Mouse (Mus musculus) erythroblast, adult 5-6 weeks (primary cell): ENCODE results near the gene Ces1e. TPM values are rescaled to one million over a fixed set of nuclear protein-coding genes. Genes with fewer than 3 reads are reported as not detected.
"Not testable (repeated sequence)": the region's sequence is repeated elsewhere in the genome, so short reads cannot be mapped to it uniquely, and the experiment has no call there.

Source experiments
- ATAC-seq: replicated peaks from 2 replicates; pipeline ENCODE4 v1.8.0; 2016; ENCODE audit warnings: moderate number of reproducible peaks, mild to moderate bottlenecking, moderate TSS enrichment, inconsistent platforms; ENCODE audit not compliant: poor library complexity, low FRiP score, severe bottlenecking
- total RNA-seq, 2 experiments: library from RNA; stranded (forward) in 1 of 2; stranded (reverse) in 1 of 2; fragments of 150-400 nt in 1 of 2; fragments of 200-764, 138-1000 nt in 1 of 2; gene quantifications; 2 replicates each; pipeline versions ENCODE4 v1.2.3 to v1.2.4; 2015 to 2017; ENCODE audit warnings: low replicate concordance in 2 of 2

Ces1e gene
- total RNA-seq (2015; ENCODE audit: low replicate concordance): not detected in 2 replicates
- total RNA-seq (2017; ENCODE audit: low replicate concordance): not detected in 2 replicates

GRCm38 (mm10) chr8:93229446-93229845, at the start of gene Ces1e:
Ces1e (minus strand) TSS chr8:93229619.
- ATAC-seq: no peak

DNA sequence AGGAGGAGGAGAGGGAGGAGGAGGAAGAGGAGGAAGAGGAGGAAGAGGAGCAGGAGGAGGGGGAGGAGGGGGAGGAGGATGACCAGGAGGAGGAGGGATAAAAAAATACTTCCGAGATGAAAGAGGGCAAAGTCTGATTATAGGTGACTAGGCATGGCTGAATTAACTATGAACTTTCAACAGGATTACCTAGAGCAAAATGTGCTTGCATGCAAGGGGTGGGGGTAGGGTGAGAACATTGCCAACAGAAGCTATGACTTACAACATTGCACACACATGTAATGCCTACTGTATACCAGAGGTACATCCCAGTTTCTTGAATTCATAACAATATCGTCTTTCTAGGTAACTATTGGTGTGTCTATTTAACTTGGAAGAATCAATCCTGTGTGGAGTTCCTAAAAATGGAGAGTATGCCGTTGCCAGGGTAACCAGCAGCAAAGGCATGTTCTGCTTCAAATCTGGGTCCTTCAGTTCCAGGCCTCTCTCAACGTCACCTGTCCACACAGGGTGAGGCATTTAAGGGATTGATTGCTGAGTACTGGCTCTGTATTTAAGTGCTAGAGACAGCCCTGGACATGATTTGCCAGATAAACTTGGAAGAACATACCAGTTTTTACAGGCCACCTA, 48.9 kb upstream of the Ces1e start:
- no peak for ATAC-seq

- ATAC-seq: no peak
These were observed 45.2 kb upstream of the Ces1e start for GRCm38 (mm10) chr8:93274609-93275008.

DNA sequence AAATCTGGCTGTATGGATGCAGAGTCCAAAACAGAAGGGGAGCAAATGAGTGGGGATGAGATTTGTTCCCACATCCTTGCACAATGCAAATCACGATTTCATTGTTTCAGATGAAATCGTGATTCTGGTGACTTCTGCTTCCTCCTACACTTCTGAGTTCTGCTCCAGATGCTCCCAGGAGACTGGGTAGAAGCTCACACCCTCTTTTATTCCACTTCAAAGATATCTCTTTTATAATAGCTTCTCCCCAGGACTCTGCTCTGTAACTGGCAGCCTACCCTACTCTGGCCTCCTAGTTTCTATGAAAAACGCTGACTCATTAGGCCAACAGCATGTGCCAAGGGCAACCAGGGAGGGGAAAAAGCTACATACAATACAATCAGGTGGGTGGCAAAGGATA, 43.9 kb upstream of the Ces1e start:
- ATAC-seq: no peak

- no peak for ATAC-seq
These were observed 43.3 kb upstream of the Ces1e start for GRCm38 (mm10) chr8:93272686-93273085.

- ATAC-seq: no peak
These were observed 32.0 kb upstream of the Ces1e start for GRCm38 (mm10) chr8:93261436-93261835.

DNA sequence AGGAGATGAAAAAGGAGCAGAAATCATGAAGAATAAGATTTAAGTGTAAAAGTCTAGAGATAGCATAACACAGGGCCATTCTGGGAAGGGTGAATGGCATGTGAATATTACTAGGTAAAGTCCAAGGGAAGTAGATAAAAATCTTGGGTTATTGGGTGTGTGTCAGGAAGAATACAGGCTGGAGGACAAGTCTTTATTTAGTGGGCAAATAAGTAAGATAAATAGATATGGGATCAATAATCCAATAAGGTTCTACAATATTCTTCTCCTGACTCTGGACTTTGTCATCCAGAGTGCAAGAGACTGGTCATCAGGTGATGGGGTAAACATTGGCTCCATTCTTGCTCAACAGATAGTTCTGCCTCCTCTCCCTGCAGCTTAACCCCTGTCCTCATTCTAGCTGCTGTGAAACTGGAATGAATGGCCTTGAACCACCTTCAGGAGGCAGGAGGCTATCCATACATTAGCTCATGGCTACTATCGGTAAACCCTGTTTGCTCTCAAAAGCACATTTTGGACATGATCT, 23.0 kb upstream of the Ces1e start:
- no peak for ATAC-seq

DNA sequence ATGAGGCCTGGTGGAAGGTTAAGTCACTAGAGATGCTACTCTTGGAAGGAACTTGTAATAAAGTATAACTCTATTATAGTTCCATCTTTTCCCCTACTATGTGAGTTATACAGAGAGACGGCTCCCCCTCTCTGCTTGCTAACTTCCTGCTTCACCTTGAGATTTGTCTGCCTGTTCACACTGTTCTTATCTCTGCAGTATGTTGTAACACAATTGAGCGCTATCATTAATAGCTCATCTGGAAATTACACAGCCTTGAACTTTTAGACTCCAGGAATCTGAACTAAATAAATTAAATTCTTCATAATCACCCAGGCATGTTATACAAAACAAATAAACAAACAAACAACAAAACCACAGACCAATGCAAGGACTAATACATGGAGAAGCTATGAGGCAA, 16.6 kb upstream of the Ces1e start:
- no peak for ATAC-seq

GRCm38 (mm10) chr8:93239884-93240283, 10.5 kb upstream of the Ces1e start:
- ATAC-seq: no peak

DNA sequence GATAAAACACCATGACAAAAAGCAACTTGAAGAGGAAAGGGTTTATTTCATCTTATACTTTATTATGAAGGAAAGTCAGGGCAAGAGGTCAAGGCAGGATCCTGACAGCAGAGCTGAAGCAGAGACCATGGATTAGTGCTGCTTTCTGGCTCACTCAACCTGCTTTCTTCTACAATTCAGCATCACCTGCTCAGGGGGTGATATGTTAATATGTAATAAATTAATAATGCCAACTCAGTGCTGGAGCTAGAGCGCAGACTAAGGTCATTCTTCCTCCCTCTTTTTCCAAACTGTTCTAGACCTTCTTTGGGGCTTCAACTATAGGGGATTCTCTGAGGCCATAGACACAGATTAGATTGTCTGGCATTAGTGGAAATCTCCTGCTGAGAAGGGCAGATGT, 6.3 kb upstream of the Ces1e start:
- no peak for ATAC-seq

DNA sequence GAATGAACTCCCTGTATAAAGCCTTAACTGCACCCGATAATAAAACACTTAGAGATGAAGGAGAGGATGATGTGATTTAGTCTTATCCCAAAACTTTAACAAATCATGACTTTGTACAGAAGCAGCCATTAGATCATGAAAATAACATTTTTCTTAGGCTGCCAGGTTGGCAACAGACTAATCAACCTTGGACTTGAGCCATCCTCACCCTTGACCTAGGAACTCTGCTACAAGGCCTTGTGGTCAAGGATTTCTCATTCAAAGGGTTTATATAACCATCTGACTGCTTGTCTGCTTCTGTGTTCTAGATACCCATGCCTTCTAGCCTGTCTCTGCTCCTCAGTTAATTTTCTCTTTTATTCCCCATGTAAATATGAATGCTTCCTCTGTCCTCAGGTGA, 5.3 kb upstream of the Ces1e start:
- no peak for ATAC-seq

DNA sequence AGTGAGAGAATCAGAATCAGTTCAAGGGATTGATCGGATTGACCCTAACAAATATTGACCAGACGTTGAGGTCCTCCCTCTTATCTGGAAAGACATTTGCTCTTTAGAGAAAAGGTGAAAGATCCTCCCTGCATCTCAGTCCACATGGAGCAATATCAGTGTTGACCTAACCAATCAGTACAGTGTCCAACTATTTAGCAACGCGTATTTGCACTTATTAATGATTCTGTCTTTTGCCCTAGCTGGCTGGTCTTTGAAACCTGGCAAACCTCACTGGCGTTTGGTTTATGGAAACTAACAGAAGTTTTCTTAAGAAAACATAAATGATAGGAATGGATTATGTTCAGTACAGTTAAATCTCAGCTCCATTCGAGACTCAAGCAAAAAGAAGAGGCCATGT, 4.6 kb upstream of the Ces1e start:
- ATAC-seq: no peak

DNA sequence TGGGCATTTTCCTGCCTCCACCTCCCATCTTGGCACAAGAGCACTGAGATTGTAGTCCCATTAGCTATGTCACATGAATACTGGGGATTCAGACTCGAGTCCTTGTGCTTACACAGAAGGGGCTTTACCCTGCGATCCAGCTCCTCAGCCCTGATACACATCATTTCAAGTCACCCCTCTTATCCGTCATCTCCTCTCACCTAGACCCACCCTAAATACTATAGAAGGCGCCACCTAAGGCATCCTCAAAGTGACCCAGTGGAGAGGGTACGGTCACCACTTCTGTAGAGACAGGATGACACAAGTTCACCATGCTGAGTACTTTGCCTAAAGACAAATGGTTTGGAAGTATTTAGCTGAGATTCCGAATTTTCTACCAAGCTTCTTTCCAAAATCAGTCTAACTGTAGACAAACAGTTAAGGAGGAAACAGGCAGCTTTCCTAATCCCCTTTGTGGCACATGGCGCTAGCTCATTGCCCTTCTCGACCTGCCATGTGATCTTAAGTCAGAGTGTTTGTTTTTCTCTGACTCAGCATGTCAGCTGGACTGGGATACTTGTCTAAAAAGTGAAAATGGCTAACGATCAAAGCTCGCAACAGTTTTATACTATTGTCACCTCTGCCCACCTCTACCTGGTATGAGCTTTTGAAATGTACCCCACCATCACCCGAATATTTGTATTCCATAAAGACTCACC, 597 bp downstream of the Ces1e start:
- ATAC-seq: no peak

DNA sequence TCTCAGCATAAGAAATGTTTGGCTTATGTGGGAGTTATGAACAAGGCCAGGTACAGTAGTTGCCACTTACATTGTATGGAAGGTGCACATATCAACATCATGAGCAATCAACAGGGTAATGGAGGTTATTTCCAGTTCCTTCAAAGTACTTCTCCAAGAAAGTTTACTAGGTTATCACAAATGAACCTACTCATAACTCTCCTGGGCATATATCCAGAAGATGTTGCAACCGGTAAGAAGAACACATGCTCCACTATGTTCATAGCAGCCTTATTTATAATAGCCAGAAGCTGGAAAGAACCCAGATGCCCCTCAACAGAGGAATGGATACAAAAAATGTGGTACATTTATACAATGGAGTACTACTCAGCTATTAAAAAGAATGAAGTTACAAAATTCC, 2.9 kb downstream of the Ces1e start:
- ATAC-seq: not testable (repeated sequence)

GRCm38 (mm10) chr8:93221896-93222295, 7.5 kb downstream of the Ces1e start:
- ATAC-seq: no peak

- ATAC-seq: no peak
These were observed 11.6 kb downstream of the Ces1e start for GRCm38 (mm10) chr8:93217867-93218266.

DNA sequence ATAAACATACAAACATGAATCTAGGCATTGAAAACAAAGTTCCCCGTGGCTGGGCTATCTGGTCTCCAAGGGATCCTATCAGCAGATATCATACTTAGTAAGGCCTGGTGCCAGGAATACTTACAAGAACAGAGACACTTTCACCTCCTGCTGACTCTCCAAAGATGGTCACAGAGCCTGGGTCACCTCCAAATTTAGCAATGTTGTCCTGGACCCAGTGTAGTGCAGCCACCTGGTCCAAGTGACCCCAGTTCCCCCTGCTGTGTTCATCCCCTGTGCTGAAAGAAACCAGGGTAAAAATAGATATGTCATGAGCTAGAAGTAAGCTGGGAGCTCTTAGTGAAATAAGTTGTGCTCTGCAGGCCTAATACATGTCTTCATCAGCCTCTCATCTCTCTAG, 12.0 kb downstream of the Ces1e start:
- no peak for ATAC-seq

GRCm38 (mm10) chr8:93211091-93211490, 18.3 kb downstream of the Ces1e start:
- ATAC-seq: no peak

GRCm38 (mm10) chr8:93199146-93199545, 30.3 kb downstream of the Ces1e start:
- not testable (repeated sequence) for ATAC-seq

DNA sequence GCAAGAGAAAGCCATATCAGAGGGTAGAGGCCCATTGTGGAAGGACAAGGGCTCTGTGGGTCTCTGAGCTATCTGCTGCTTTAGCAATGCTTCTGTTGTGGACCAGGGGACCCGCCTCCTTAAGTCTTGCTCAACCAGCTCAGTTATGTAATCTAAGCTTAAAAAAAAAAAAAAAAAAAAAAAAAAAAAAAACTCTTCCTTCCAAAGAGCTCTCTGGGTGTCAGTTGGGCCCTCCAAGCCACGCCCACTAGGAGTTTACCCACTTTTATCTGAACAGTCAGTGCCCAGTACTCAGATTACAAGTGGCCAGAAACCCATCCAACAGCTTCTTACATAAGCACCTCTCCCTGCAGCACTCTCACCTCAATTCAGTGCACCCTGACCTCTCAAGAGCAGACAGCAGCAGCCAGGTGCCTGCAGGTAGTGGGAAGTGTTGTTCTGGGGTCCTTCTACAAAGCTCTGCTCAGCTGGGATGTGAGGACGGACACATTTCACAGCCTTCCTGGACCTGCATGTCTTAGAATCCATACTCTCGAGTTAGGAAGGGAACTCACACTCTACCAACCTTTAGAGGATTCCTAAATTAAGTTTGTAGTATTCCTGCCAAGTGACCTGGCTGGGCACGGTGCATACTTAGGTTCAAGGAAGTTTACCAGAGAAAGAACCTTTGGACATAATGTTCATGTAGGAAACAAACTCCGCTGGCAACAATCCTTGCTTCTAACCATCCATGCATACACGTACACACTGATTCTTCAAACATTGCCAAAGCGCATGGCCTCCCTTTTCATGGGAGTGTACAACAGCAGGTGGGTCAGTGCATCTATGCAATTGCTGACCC, 31.5 kb downstream of the Ces1e start, which contains the start of gene Ces1d:
TSS of gene Ces1d (minus strand) at position 154 of the 841 bp plus-strand sequence.
- no peak for ATAC-seq
